Mouse (Mus musculus) right cerebral cortex, postnatal 4 days (tissue): Measurements from ENCODE around the gene Chrm1.
"Not testable (repeated sequence)": the region's sequence is repeated elsewhere in the genome, so short reads cannot be mapped to it uniquely, and the experiment has no call there.

Experiments used
- DNase-seq: peaks from one replicate; pipeline ENCODE4 v3.0.0-alpha.2; 2022

Chrm1 gene

GRCm38 (mm10) chr19:8718357-8718756 is 54.8 kb downstream of the Chrm1 start:
- peak; percentile 54 for DNase-seq

GRCm38 (mm10) chr19:8719037-8719436 is 55.4 kb downstream of the Chrm1 start:
- not testable (repeated sequence) for DNase-seq

DNA sequence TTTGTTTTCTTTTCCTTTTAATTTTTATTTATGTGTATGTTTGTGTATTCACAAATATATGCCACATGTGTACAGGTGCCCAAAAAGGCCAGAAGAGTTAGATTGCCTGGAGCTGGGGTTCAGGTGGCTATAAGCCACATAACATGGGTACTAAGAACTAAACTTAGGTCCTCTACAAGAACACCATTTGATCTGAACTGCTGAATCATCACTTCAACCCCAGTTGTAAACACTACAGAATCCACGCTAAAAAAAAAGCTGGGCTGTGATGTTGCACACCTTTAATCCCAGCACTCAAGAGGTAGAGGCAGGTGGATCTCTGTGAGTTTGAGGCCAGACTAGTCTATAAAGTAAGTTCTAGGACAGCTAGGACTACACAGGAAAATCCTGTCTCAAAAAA is 57.8 kb downstream of the Chrm1 start:
- DNase-seq = no peak

DNA sequence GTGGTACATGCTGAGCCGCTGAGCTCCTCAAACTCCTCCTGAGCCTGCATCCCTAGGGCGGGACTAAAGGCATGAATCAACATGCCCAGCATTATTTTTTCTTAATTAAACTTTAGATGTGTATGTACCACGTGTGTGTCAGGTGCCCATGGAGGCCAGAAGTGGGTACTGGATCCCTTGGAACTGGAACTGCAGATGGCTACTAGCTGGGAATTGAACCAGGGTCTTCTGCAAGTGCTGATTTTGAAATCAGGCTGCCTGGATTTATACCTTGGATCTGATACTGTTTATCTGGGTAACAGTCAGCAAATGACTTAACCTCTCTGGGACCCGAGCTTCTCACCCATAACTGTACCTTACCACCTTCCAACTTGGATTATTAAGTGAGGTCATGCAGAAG is 58.4 kb downstream of the Chrm1 start:
- DNase-seq = no peak

DNA sequence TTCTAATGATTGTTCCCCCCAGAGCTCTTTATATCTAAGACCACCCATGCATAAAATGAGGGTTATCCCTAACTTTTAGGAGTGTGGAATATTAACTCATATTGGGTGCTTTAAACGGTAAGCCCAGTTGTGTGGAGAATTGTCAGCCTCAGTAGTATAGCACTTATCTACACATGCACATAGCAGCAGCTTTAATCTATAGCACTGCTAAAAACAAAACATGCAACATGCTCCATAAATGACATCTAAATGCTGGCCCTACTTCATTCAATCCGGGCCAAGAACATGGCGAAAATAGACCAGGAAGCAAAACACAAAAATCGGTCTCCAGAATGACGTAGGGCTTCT is 58.9 kb downstream of the Chrm1 start:
- DNase-seq = no peak

DNA sequence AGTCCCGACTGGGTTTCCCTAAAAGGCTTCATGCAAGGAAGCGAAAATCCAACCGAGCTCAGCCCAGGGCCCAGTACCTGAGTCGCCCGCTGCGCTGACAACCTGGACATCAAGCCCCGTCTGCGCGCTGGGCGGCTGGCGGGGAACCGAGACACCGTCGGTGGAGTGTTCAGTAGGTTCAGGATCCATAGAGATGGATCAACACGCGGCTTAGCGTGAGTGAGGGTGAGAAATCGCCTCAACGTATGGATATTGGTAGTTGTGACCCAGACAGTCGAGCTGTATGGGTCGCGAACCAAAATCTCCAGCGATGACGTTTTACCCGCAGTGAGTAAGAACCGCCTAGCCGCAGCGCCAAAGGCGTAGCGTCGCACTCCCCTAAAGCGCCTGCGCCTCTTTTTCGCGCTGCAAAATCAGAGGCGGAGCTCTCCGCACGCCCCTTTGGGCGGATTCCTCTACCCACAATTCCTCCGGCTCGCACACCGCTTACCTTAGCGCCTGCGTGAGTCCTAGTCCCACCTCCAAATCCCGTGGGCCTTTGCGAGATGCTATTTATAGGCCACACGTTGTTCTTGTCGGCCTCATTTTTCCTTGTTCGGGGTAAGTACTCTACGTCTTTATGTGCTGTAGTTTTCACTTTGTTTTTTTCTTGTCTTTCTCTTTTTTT is 59.5 kb downstream of the Chrm1 start, which contains the start of gene Slc3a2:
Gene Slc3a2, minus strand, starts transcription at position 463 of the 667 bp plus-strand sequence.
- DNase-seq = peak; percentile 88

DNA sequence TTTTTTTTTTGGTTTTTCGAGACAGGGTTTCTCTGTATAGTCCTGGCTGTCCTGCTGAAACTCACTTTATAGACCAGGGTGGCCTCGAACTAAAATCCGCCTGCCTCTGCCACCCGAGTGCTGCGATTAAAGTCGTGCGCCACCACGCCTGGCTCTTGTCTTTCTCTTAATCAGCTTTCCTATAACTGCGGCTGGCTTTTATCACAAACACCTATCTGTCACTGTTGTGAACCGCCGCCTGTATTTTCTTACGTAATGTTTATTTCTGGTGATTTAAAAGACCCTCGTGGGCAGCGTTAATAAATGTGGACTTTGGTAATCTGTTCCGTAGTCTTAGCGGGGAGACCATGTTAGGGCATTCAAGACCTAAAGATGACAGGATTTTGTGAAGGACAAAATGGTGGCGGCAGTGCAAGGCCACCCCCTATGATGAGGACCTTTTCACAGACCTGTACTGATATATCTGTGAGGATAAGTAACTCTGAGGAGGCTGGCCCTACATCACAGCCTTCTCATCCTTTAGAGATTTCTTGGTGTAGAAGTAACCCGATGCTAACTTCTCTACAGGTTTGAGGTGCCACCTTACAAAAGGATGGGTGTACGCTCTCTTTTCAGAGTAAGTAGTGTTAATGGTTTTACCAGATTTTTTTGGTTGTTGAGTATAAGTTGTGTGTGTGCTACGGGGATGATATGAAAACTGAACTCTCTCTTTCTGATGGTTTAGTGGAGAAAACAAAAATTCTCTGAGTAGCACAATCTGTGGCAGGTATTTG is 60.2 kb downstream of the Chrm1 start:
- DNase-seq = no peak

GRCm38 (mm10) chr19:8724392-8724791 is 60.8 kb downstream of the Chrm1 start:
- no peak for DNase-seq

GRCm38 (mm10) chr19:8725081-8725613 is 61.6 kb downstream of the Chrm1 start:
- DNase-seq = no peak

DNA sequence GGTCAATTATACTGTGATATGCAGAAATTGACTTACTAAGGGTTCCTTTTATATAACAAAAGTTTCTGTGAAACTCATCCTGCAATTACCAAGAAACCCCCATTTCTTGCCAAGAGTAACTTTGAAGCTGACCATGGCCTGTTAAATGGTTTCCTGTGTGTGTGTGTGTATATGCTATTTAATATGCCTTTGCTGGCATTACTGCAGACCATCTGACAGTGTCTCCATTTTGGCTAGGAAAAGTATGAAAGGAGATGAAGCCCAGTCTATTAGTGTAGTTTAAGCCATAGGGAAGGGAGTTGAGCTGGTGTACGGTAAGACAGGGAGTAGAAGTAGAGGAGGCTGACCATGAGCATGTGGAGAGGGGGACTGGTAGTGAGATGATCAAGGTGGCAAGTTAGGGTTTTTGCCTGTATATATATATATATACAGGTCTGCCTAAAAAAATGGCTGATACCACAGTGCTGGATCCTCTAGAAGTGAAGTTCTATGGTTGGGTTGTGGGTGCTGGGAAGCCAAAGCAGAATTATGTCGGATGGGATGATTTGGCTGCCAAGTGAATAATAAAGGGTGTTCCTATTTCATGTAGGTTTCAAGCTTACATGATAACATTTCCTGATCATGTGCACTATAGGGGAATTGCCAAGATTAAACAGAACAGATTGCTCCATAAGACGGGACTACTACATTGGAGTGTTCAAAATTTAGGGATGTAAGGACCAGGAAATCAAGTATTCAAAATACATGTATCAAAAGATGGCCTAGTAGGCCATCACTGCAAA is 63.2 kb downstream of the Chrm1 start:
- DNase-seq = no peak

DNA sequence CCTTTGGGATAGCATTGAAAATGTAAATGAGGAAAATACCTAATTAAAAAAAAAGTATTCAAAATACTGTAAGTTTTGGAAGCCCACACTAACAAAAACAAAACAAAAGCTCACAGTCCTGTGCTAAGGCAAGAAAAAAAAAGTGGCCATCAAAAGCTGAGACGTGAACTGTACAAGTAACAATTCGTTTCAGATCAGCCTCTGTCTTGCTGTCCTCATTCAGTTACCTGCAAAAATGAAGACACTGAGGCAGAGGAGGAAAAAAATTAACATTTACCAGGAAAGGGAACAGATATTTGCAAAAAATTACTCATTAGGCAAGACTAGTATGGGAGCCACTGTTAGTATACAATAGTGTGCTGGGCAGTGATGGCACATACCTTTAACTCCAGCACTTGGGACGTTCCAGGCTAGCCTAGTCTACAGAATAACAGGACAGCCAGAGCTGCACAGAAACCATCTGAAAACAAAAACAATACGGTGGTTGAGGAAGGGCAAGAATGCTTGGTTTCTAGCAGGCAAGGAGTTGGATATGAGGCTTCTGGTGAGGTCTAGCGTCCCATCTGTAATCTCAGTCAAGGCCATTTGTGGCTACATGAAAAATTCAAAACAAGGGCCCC is 64.0 kb downstream of the Chrm1 start:
- DNase-seq = no peak

DNA sequence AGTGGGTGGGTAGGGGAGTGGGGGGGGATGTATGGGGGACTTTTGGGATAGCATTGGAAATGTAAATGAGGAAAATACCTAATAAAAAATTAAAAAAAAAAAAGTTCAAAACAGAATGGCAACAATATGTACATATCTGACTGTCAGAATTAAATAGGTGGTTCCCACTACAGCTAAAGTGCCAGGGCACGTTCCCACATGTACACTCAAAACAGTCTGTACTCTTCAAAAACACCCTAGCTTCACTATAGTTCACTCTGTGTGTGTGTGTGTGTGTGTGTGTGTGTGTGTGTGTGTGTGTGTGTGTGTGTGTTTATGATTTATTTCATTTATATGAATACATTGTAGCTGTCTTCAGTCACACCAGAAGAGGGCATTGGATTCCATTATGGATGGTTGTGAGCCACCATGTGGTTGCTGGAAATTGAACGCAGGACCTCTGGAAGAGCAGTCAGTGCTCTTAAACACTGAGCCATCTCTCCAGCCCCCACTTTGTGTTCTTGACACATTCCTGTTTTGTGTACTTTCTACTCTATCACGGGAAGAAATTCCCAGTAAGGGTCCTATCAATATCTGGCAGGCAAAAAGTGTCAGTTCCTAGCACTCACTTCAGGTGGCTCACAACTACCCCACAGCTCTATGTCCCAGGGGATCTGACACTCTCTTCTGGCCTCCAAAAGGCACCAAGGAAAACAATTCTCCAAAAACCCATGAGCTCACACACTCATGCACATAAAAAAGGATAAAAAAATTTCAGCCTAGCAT is 64.9 kb downstream of the Chrm1 start:
- DNase-seq = not testable (repeated sequence)
